ENCODE assay signal across 26 mouse cellular contexts in the genomic region with DNA sequence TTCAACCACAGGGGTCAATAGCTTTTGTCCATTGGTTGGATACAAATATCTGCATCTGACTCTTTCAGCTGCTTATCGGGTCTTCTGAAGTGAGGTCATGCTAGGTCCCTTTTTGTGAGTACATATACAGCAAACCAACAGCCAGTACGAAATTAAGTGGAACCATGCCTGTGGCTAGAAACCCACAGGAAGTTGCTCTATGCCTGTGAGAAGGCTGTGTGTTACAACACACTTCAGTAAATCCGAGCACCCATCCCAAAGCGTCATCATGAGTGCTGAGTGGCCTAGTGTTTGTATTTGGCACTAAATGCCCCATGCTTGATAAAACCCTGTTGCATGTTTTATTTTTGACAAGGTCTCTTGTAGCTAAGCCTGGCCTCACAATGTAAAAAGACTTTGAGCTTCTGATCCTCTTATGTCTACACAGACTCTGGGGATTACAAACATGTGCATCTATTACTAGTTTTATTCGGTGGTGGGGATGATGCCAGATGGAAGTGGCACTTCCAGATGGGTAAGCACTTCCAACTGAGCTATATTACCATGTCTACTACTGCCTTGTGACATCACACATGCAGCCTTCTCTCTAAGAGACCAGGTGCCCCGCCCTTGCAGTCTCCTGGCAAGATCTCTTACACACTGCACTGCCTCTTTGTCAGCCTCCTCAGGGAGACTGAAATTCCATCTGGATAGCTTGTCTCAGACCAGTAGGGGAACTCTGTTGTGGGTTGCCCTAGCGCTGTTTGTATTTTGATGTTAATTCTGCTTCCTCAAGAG.
DNase-seq lines count a peak whose midpoint lies in the region; ATAC-seq lines count a peak whose summit lies in the region.
"Had no signal": no experiment of that assay in that cellular context is flagged by ENCODE, and none has a peak within 500 bp of the region (broad histone marks: within the 10 kb centered on the region; RNA-seq: fewer than 3 reads in every experiment).

No protein-coding gene starts in this region.

- WGBS in hindbrain, embryonic 16.5 days: 72% methylated on average over 7 of the region's 7 CpGs
- 74% methylated on average over 7 of the region's 7 CpGs for WGBS in hindbrain, embryonic 10.5 days

- H3K36me3 ChIP-seq in hindbrain, embryonic 16.5 days (ENCODE audit: control insufficient read depth, insufficient read depth, low read length): no peaks in the 10 kb centered on the region
- no peaks in the 10 kb centered on the region for H3K36me3 ChIP-seq in hindbrain, embryonic 10.5 days
- H3K36me3 ChIP-seq: stomach, embryonic 15.5 days had no signal

- ATAC-seq in hindbrain, embryonic 16.5 days: peak; percentile 40; the same call in 1 of the 2 replicates
- ATAC-seq in megakaryocyte progenitor cell, adult 5-6 weeks (replicated peaks; ENCODE audit: poor library complexity): peak; percentile 100
- ATAC-seq: activated CD4-positive, CD25-positive, alpha-beta regulatory T cell, adult 4 months; forebrain, embryonic 16.5 days; midbrain, embryonic 16.5 days had no signal

- no peak overlapping the region for H3K4me3 ChIP-seq in hindbrain, embryonic 16.5 days (ENCODE audit: low read length)
- H3K4me3 ChIP-seq in hindbrain, embryonic 10.5 days: no peak overlapping the region
- H3K4me3 ChIP-seq: layer of hippocampus, adult 2 months; stomach, embryonic 15.5 days had no signal

- H3K4me1 ChIP-seq in hindbrain, embryonic 16.5 days (ENCODE audit: control insufficient read depth, insufficient read depth, low read depth, low read length): no peaks in the 10 kb centered on the region
- no peaks in the 10 kb centered on the region for H3K4me1 ChIP-seq in hindbrain, embryonic 10.5 days (replicated peaks)
- H3K4me1 ChIP-seq: stomach, embryonic 15.5 days had no signal

- no peak overlapping the region for H3K9ac ChIP-seq in hindbrain, embryonic 16.5 days (ENCODE audit: low read depth, low read length)
- H3K9ac ChIP-seq: stomach, embryonic 15.5 days had no signal

- no peak overlapping the region for H3K27ac ChIP-seq in hindbrain, embryonic 16.5 days (ENCODE audit: low read depth, low read length)
- H3K27ac ChIP-seq in hindbrain, embryonic 10.5 days: no peak overlapping the region
- H3K27ac ChIP-seq: layer of hippocampus, adult 2 months; stomach, embryonic 15.5 days had no signal

- no peaks in the 10 kb centered on the region for H3K9me3 ChIP-seq in hindbrain, embryonic 16.5 days (ENCODE audit: control insufficient read depth, low read length)
- H3K9me3 ChIP-seq in hindbrain, embryonic 10.5 days: no peaks in the 10 kb centered on the region
- H3K9me3 ChIP-seq: stomach, embryonic 15.5 days had no signal

- H3K4me2 ChIP-seq in hindbrain, embryonic 16.5 days (ENCODE audit: low read length): no peak overlapping the region
- H3K4me2 ChIP-seq: heart, embryonic 11.5 days; stomach, embryonic 15.5 days had no signal

- no peaks in the 10 kb centered on the region for H3K27me3 ChIP-seq in hindbrain, embryonic 16.5 days (replicated peaks; ENCODE audit: control insufficient read depth, insufficient read depth, low read length)
- H3K27me3 ChIP-seq in hindbrain, embryonic 10.5 days (ENCODE audit: insufficient read depth, poor library complexity, severe bottlenecking): no peaks in the 10 kb centered on the region
- H3K27me3 ChIP-seq: stomach, embryonic 15.5 days had no signal

- DNase-seq in hindbrain, embryonic 10.5 days (ENCODE audit: low spot score): no peak
- peak; percentile 3 for DNase-seq in 3134 (ENCODE audit: extremely low read depth, insufficient read length, low spot score)
- peak; percentile 5 for DNase-seq in ZHBTc4 (ENCODE audit: low read depth, low spot score)
- no peak for DNase-seq in thymus, postnatal 25 days
- no peak for DNase-seq in MN1 (ENCODE audit: low spot score)
- DNase-seq: adrenal gland, postnatal 14 days; cerebellum, adult 11-12 months; cerebellum, postnatal 14 days; embryo, embryonic 11 days; gastrocnemius, postnatal 36 days; heart, postnatal 10 days; kidney, adult 2 months; kidney, postnatal 14 days; left cerebral cortex, postnatal 4 days; liver; lung, adult 18-20 months; lung, postnatal 14 days; right cerebral cortex, adult 18-20 months had no signal

Comparison
In these comparisons a context has a peak if more than half of its experiments do, and no peak if none do; other contexts are left out.
1. DNase-seq: peak in 3134 (single experiment) and ZHBTc4 (single experiment); none in hindbrain, embryonic 10.5 days (single experiment), thymus, postnatal 25 days (single experiment) and MN1 (single experiment).